Mouse (Mus musculus): ENCODE results near the gene Hist1h3f. TPM values are rescaled to one million over a fixed set of nuclear protein-coding genes. Genes with fewer than 3 reads are reported as not detected.
A peak's percentile ranks its signal among the peaks of the same experiment; 100 is the strongest.

Gene Hist1h3f
- 1.1 and 1.5 TPM in 2 replicates for polyA plus RNA-seq (2016; fragmentation: Nextera tagmentation; extraction: Ambion mirVana)

DNA sequence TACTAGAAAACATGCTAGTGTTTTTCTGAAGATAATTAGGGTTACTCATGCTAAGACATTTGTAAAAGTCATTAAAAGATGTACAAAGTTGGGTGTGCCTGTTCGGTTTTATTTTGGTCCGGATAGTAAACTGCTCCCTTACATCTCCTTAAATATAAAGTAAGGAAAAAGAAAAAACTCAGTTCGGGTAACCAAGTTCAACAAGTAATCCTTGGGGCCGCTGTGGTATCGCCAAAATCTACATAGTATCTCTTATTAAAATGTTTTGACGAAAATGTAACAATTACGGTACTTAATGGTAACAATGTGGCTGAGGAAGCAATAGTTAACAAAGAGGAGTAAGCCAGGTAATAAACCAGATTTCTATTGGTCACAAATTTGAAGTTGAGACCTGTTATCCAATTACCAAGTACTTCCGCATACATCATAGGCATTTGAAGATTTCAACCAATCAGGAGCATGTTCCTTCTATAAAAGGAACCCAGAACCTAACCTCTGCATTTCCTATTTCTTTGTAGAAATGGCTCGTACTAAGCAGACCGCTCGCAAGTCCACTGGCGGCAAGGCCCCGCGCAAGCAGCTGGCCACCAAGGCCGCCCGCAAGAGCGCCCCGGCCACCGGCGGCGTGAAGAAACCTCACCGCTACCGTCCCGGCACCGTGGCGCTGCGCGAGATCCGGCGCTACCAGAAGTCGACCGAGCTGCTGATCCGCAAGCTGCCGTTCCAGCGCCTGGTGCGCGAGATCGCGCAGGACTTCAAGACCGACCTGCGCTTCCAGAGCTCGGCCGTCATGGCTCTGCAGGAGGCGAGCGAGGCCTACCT lies at the start of gene Hist1h3f:
Hist1h3f (plus strand) TSS at position 88 of the 822 bp plus-strand sequence.
- Histone ChIP-seq H3K36me3 (no peaks in the 10 kb centered on the region), H3K27me3 (ENCODE audit: low read depth, poor library complexity, severe bottlenecking) (no peaks in the 10 kb centered on the region), H3K4me3 (peak within 1 kb of the TSS; percentile 60), H3K4me1 (peaks cover 17% of the 10 kb centered on the region), H3K9me3 (replicated peaks) (no peaks in the 10 kb centered on the region), H3K27ac (replicated peaks) (peak within 1 kb of the TSS; percentile 95)
- peak; percentile 64 for DNase-seq (ENCODE audit: low spot score)
- WGBS: under 1% methylated on average over 31 of the region's 45 CpGs

DNA sequence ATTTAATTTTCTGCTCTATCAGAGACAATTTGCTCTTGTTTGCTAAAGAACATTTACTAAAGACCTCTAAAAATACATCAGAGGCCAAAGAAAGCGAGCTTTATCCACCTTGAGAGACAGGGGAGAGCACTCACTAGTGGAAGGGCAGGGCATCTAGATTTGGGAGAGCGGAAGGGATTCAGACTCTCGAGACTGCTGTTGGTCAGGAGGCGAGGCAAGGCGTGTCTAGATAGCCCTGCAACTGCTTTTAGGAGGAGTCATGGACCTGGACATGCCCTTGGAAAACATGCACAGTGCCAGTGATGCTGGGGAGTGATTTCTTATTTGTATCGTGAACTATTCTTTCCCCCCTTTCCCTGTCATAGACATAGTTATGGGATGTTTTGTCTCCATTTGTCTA lies 48.3 kb upstream of the Hist1h3f start:
- Histone ChIP-seq H3K4me3 (no peak overlapping the region), H3K27me3 (ENCODE audit: low read depth, poor library complexity, severe bottlenecking) (peaks cover 9% of the 10 kb centered on the region; the same call in 1 of the 2 replicates), H3K36me3 (no peaks in the 10 kb centered on the region), H3K9me3 (replicated peaks) (no peaks in the 10 kb centered on the region), H3K4me1 (peaks cover 33% of the 10 kb centered on the region), H3K27ac (replicated peaks) (no peak overlapping the region)
- WGBS: 73% methylated on average over 6 of the region's 6 CpGs
- DNase-seq (ENCODE audit: low spot score): no peak

GRCm38 (mm10) chr13:23497656-23498321 lies 46.1 kb upstream of the Hist1h3f start:
- Histone ChIP-seq H3K4me3 (peak overlapping the region; percentile 53), H3K9me3 (replicated peaks) (no peaks in the 10 kb centered on the region), H3K27me3 (ENCODE audit: low read depth, poor library complexity, severe bottlenecking) (peaks cover 7% of the 10 kb centered on the region; the same call in 1 of the 2 replicates), H3K36me3 (no peaks in the 10 kb centered on the region), H3K4me1 (peaks cover 33% of the 10 kb centered on the region), H3K27ac (replicated peaks) (no peak overlapping the region; the same call in 1 of the 2 replicates)
- WGBS: under 1% methylated on average over 19 of the region's 19 CpGs
- DNase-seq (ENCODE audit: low spot score): peak; percentile 76

DNA sequence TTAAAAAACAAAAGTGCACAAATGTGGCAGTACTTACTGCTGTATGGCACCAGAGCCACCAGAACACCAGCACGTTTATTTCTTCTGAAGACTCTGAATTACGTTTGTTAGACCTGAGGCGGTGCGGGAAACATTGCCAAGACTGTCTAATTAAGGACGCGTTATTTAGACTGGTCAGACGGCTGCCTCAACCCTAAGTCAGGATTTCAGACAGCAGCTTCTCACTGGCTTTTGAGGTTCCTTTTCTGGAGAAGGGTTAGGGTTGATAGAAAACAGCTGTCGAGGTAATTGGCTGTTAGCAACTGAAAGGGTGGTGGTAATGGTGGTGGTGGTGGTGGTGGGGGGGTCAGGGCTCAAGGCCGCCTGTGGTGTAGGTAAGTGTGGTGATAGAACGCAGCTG lies 45.2 kb upstream of the Hist1h3f start:
- Histone ChIP-seq H3K4me1 (peaks cover 38% of the 10 kb centered on the region), H3K4me3 (peak overlapping the region; percentile 53), H3K27me3 (ENCODE audit: low read depth, poor library complexity, severe bottlenecking) (0 out of 2 replicates have a peak, but pooled peaks cover 2% of the 10 kb centered on the region), H3K36me3 (no peaks in the 10 kb centered on the region), H3K9me3 (replicated peaks) (no peaks in the 10 kb centered on the region), H3K27ac (replicated peaks) (no peak overlapping the region)
- WGBS: 6% methylated on average over 10 of the region's 10 CpGs
- no peak for DNase-seq (ENCODE audit: low spot score)

DNA sequence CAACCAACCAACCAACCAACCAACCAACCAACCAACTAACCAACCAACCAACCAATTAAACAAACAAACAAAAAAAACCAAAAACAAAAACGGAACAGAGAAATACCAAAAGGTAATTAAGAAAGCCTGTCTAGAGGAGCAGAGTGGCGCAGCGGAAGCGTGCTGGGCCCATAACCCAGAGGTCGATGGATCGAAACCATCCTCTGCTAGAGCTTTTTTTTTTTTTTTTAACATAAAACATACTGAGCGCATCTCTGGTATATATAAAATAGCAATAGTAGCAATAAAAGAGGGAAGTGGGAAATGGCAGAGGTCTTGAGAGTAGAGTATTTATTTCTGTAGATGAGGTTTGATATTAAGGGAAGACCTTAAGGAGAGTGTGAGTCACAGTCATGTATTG lies 43.9 kb upstream of the Hist1h3f start:
- WGBS: under 1% methylated on average over 7 of the region's 7 CpGs
- H3K4me1 ChIP-seq: peaks cover 46% of the 10 kb centered on the region
- no peaks in the 10 kb centered on the region for H3K36me3 ChIP-seq

GRCm38 (mm10) chr13:23500424-23501200 lies 43.2 kb upstream of the Hist1h3f start:
- peak overlapping the region; percentile 45 for H3K4me3 ChIP-seq
- no peaks in the 10 kb centered on the region for H3K27me3 ChIP-seq (ENCODE audit: low read depth, poor library complexity, severe bottlenecking)
- no peaks in the 10 kb centered on the region for H3K36me3 ChIP-seq
- no peak overlapping the region for H3K27ac ChIP-seq (replicated peaks)
- peak; percentile 82 for DNase-seq (ENCODE audit: low spot score)
- WGBS: under 1% methylated on average over 17 of the region's 17 CpGs
- H3K4me1 ChIP-seq: peaks cover 53% of the 10 kb centered on the region
- no peaks in the 10 kb centered on the region for H3K9me3 ChIP-seq (replicated peaks)

More for the DNA sequence above, 43.9 kb upstream of the Hist1h3f start:
- Histone ChIP-seq H3K9me3 (replicated peaks) (no peaks in the 10 kb centered on the region), H3K4me3 (peak overlapping the region; percentile 5; the same call in 1 of the 2 replicates), H3K27ac (replicated peaks) (no peak overlapping the region), H3K27me3 (ENCODE audit: low read depth, poor library complexity, severe bottlenecking) (no peaks in the 10 kb centered on the region)
- no peak for DNase-seq (ENCODE audit: low spot score)

GRCm38 (mm10) chr13:23501511-23501910 lies 42.3 kb upstream of the Hist1h3f start:
- H3K4me1 ChIP-seq: peaks cover 58% of the 10 kb centered on the region
- DNase-seq (ENCODE audit: low spot score): no peak
- WGBS: 19% methylated on average over 5 of the region's 5 CpGs

GRCm38 (mm10) chr13:23502031-23502567 lies 41.8 kb upstream of the Hist1h3f start:
- peaks cover 59% of the 10 kb centered on the region for H3K4me1 ChIP-seq
- H3K9me3 ChIP-seq (replicated peaks): no peaks in the 10 kb centered on the region
- peak overlapping the region; percentile 45 for H3K4me3 ChIP-seq
- no peaks in the 10 kb centered on the region for H3K36me3 ChIP-seq
- no peaks in the 10 kb centered on the region for H3K27me3 ChIP-seq (ENCODE audit: low read depth, poor library complexity, severe bottlenecking)
- WGBS: 32% methylated on average over 9 of the region's 9 CpGs
- no peak overlapping the region for H3K27ac ChIP-seq (replicated peaks)
- DNase-seq (ENCODE audit: low spot score): no peak

More at GRCm38 (mm10) chr13:23501511-23501910, 42.3 kb upstream of the Hist1h3f start:
- Histone ChIP-seq H3K4me3 (peak overlapping the region; percentile 45), H3K9me3 (replicated peaks) (no peaks in the 10 kb centered on the region), H3K27me3 (ENCODE audit: low read depth, poor library complexity, severe bottlenecking) (no peaks in the 10 kb centered on the region), H3K36me3 (no peaks in the 10 kb centered on the region), H3K27ac (replicated peaks) (no peak overlapping the region)

GRCm38 (mm10) chr13:23502916-23503315 lies 40.9 kb upstream of the Hist1h3f start:
- Histone ChIP-seq H3K27ac (replicated peaks) (no peak overlapping the region), H3K9me3 (replicated peaks) (no peaks in the 10 kb centered on the region), H3K4me1 (peaks cover 59% of the 10 kb centered on the region), H3K36me3 (no peaks in the 10 kb centered on the region), H3K27me3 (ENCODE audit: low read depth, poor library complexity, severe bottlenecking) (no peaks in the 10 kb centered on the region), H3K4me3 (no peak overlapping the region)
- 25% methylated on average over 4 of the region's 4 CpGs for WGBS
- no peak for DNase-seq (ENCODE audit: low spot score)

- Histone ChIP-seq H3K9me3 (replicated peaks) (no peaks in the 10 kb centered on the region), H3K27ac (replicated peaks) (no peak overlapping the region), H3K27me3 (ENCODE audit: low read depth, poor library complexity, severe bottlenecking) (no peaks in the 10 kb centered on the region), H3K36me3 (no peaks in the 10 kb centered on the region), H3K4me1 (peaks cover 52% of the 10 kb centered on the region), H3K4me3 (peak overlapping the region; percentile 32)
- DNase-seq (ENCODE audit: low spot score): peak; percentile 59
- under 1% methylated on average over 9 of the region's 9 CpGs for whole genome bisulfite sequencing
Observed at GRCm38 (mm10) chr13:23503797-23504196, 40.1 kb upstream of the Hist1h3f start.

GRCm38 (mm10) chr13:23505662-23506345 lies 38.0 kb upstream of the Hist1h3f start:
- peaks cover 54% of the 10 kb centered on the region for H3K4me1 ChIP-seq
- peak overlapping the region; percentile 75 for H3K27ac ChIP-seq (replicated peaks)
- H3K4me3 ChIP-seq: peak overlapping the region; percentile 58
- H3K9me3 ChIP-seq (replicated peaks): no peaks in the 10 kb centered on the region
- 2% methylated on average over 14 of the region's 14 CpGs for WGBS
- no peaks in the 10 kb centered on the region for H3K36me3 ChIP-seq
- DNase-seq (ENCODE audit: low spot score): peak; percentile 59
- H3K27me3 ChIP-seq (ENCODE audit: low read depth, poor library complexity, severe bottlenecking): no peaks in the 10 kb centered on the region

All from midbrain, embryonic 10.5 days (tissue).